Mouse (Mus musculus) ovary, adult 2 months (tissue): ENCODE results near the gene Olfr1279. TPM values are rescaled to one million over a fixed set of nuclear protein-coding genes. Genes with fewer than 3 reads are reported as not detected.

Experiments
- polyA plus RNA-seq: library from polyadenylated mRNA; depleted of rRNA; stranded (reverse); fragments of >200 nt; gene quantifications from 2 replicates; pipeline ENCODE4 v1.2.3, GENCODE M21; 2012; rRNA removed

The Olfr1279 gene
- not detected in 2 replicates for polyA plus RNA-seq

GRCm38 (mm10) chr2:111300374-111300773 lies at the start of gene Olfr1279:
Olfr1279 (plus strand) TSS chr2:111300635.

DNA sequence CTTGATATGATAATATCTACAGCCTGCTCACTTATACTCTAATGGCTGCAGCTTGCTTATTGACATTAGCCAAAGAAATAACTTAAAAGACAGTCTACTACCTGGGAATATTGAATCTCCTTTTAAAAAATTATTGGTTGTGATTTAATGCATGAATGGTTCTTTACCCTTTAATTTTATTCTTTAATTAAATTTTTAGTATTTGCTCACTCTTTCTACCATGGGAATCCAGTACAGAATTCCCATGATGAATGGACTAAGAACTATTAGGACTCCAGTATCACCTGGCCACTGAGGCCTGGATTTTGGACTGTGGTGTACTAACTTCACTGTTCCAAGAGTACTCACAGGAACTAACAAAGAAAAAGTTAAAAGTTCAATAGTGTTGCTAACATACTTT lies 46.2 kb upstream of the Olfr1279 start, which contains the start of gene Olfr1276:
Gene Olfr1276, plus strand, starts transcription at position 301 of the 400 bp plus-strand sequence.

DNA sequence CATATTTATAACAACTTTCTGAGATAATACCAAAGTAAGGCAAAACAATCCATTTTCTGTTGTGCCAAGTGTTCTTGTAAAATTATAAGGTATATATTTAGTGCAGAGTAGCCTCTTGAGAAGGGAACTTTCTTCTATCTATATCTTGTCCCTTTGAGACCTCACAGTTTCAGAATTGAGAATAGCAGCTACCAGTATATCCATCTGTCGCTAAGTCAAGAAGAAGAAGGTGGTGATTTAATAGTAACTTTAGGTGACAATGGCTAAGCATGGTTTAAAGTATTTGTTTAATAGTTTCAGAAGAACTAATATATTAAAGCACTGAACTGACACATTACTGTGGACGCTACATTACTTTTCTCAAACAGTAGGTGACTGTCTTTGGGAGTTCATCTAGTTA lies 26.4 kb upstream of the Olfr1279 start, which contains the start of gene Olfr1277:
Gene Olfr1277, minus strand, starts transcription at position 101 of the 400 bp plus-strand sequence.

DNA sequence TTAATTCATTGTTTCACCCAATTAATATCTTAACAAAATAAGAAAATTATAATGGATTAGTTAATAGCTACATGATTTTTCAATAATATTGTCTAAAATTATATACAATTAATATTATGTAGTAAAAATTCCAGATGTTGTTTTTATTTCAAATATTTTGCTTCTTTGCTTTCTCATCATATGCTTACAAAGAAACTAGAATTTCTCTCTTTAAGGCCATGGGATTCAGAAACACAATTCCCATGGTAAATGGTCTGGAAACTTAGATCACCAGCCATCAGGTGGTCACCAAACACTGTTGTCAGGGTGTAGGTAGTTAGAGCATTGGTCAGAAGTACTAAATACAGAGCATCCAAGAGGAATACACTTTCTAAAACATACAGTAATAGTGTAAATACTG lies 10.6 kb upstream of the Olfr1279 start, which contains the start of gene Olfr1278:
Gene Olfr1278, plus strand, starts transcription at position 301 of the 400 bp plus-strand sequence.

DNA sequence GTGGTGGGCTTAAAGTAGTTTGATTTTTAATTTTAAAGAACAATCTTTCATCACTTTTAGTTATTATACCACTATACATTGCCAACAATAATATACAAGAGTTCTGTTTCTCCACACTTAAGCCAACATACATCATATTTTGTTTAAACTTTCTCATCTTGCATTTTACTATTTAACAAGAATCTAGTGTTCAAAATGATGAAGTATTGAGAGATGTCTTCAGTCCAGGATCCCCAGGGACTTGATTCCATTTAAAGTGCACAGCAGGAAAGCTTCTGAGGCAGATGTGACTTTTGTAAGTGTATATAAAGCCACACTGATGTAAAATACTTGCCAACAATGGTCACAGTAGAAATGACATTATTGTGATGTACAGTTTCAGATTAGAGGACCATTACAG lies 13.3 kb downstream of the Olfr1279 start, which contains the start of gene Olfr1280:
Gene Olfr1280, plus strand, starts transcription at position 301 of the 400 bp plus-strand sequence.

GRCm38 (mm10) chr2:111326220-111326619 lies 25.8 kb downstream of the Olfr1279 start, which contains the start of gene Olfr1281:
Olfr1281 (plus strand) TSS chr2:111326520.

DNA sequence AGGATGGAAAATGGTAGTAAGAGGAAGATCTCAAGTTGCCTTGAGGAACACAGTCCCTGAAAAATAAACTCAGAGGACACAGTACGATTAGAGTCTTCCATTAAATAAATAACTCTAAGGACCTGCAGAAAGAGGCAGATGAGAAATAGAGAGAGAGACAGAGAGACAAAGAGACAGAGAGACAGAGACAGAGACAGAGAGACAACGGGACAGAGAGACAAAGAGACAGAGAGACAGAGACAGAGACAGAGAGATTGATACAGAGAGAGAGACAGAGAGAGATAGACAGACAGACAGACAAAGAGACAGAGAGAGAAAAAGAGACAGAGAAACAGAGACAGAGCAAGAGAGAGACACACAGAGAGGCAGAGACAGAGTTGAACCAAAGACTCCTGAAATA lies 35.5 kb downstream of the Olfr1279 start, which contains the start of gene Olfr1282:
Gene Olfr1282, minus strand, starts transcription at position 101 of the 400 bp plus-strand sequence.

Other genes starting within 250 kb of the Olfr1279 start
- not detected in 2 replicates for gene Gm13941, start 194.7 kb upstream of the Olfr1279 start, polyA plus RNA-seq
- gene Gm15130, start 147.7 kb upstream of the Olfr1279 start, polyA plus RNA-seq, result not detected in 2 replicates
- not detected in 2 replicates for gene 4930430A15Rik, start 71.0 kb upstream of the Olfr1279 start, polyA plus RNA-seq
- not detected in 2 replicates for gene Olfr1275, start 65.3 kb upstream of the Olfr1279 start, polyA plus RNA-seq
- gene Olfr1276, start 46.1 kb upstream of the Olfr1279 start, polyA plus RNA-seq, result not detected in 2 replicates
- gene Olfr1277, start 26.5 kb upstream of the Olfr1279 start, polyA plus RNA-seq, result not detected in 2 replicates
- not detected in 2 replicates for gene Olfr1278, start 10.5 kb upstream of the Olfr1279 start, polyA plus RNA-seq
- gene Olfr1280, start 13.4 kb downstream of the Olfr1279 start, polyA plus RNA-seq, result not detected in 2 replicates
- not detected in 2 replicates for gene Olfr1281, start 25.9 kb downstream of the Olfr1279 start, polyA plus RNA-seq
- gene Olfr1282, start 35.4 kb downstream of the Olfr1279 start, polyA plus RNA-seq, result not detected in 2 replicates
- gene Olfr1283, start 66.2 kb downstream of the Olfr1279 start, polyA plus RNA-seq, result not detected in 2 replicates
- gene Olfr1284, start 74.9 kb downstream of the Olfr1279 start, polyA plus RNA-seq, result not detected in 2 replicates
- gene Olfr1286, start 122.5 kb downstream of the Olfr1279 start, polyA plus RNA-seq, result not detected in 2 replicates
- gene Olfr1287, start 148.5 kb downstream of the Olfr1279 start, polyA plus RNA-seq, result not detected in 2 replicates
- gene Olfr1288, start 173.5 kb downstream of the Olfr1279 start, polyA plus RNA-seq, result not detected in 2 replicates
- gene Olfr1289, start 180.2 kb downstream of the Olfr1279 start, polyA plus RNA-seq, result not detected in 2 replicates
- not detected in 2 replicates for gene Olfr1290, start 193.2 kb downstream of the Olfr1279 start, polyA plus RNA-seq
- not detected in 2 replicates for gene Olfr1291-ps1, start 196.5 kb downstream of the Olfr1279 start, polyA plus RNA-seq
- gene Olfr1293-ps, start 224.6 kb downstream of the Olfr1279 start, polyA plus RNA-seq, result not detected in 2 replicates
- gene Olfr1294, start 239.7 kb downstream of the Olfr1279 start, polyA plus RNA-seq, result not detected in 2 replicates